In genomic region chr19:11496361-11496760, GRCm38 (mm10) we compare ENCODE assay signal across 35 mouse cellular contexts. TPM values are rescaled to one million over a fixed set of nuclear protein-coding genes. Genes with fewer than 3 reads are reported as not detected.
DNase-seq lines count a peak whose midpoint lies in the region; ATAC-seq and TF ChIP-seq lines count a peak whose summit lies in the region.
"Had no signal": no experiment of that assay in that cellular context is flagged by ENCODE, and none has a peak within 500 bp of the region (broad histone marks: within the 10 kb centered on the region; RNA-seq: fewer than 3 reads in every experiment).

No protein-coding gene starts in this region.

- no peak for DNase-seq in spleen, adult 2 months (ENCODE audit: low read depth in 1 of 2, low spot score in 2 of 2)
- no peak for DNase-seq in spleen, postnatal 14 days (ENCODE audit: low spot score in 2 of 2)
- DNase-seq in naive thymus-derived CD4-positive, alpha-beta T cell, adult 2 months (ENCODE audit: low read depth): peak; percentile 55
- no peak for DNase-seq in forebrain, postnatal 0 days
- DNase-seq: adrenal gland, adult 2 months; adrenal gland, postnatal 14 days; cerebellum, adult 11 months; cerebellum, adult 8-10 months; cerebellum, postnatal 10 days; cerebellum, postnatal 36 days; embryo, embryonic 11 days; gastrocnemius, adult 2 months; gastrocnemius, postnatal 25 days; heart, adult 18-20 months; heart, postnatal 10 days; heart, postnatal 36 days; kidney, adult 11 months had no signal

- peak overlapping the region; percentile 76 for H3K27ac ChIP-seq in spleen, adult 2 months (ENCODE audit: insufficient read depth, low read length)
- H3K27ac ChIP-seq in forebrain, postnatal 0 days (ENCODE audit: low read depth, low read length): no peak overlapping the region
- no peak overlapping the region for H3K27ac ChIP-seq in hindbrain, embryonic 13.5 days
- H3K27ac ChIP-seq: forebrain, embryonic 10.5 days; forebrain, embryonic 13.5 days; gastrocnemius, adult 2 months; heart, embryonic 15.5 days; hindbrain, embryonic 10.5 days; hindbrain, embryonic 14.5 days; hindbrain, postnatal 0 days; intestine, embryonic 15.5 days had no signal

- H3K9me3 ChIP-seq in forebrain, postnatal 0 days (ENCODE audit: low read length): no peaks in the 10 kb centered on the region
- no peaks in the 10 kb centered on the region for H3K9me3 ChIP-seq in hindbrain, embryonic 13.5 days
- H3K9me3 ChIP-seq: forebrain, embryonic 10.5 days; forebrain, embryonic 13.5 days; G1E; heart, embryonic 12.5 days; heart, embryonic 15.5 days; hindbrain, embryonic 10.5 days; intestine, embryonic 15.5 days had no signal

- WGBS in spleen, adult 2 months: 84% methylated on average over 6 of the region's 6 CpGs
- WGBS in forebrain, postnatal 0 days: 86% methylated on average over 6 of the region's 6 CpGs
- WGBS in hindbrain, embryonic 13.5 days: 89% methylated on average over 6 of the region's 6 CpGs

- TF ChIP-seq POLR2A in spleen, adult 2 months (IDR thresholded peaks at IDR 0.05; ENCODE audit: low read depth, low read length): no peak

- H3K4me1 ChIP-seq in spleen, adult 2 months (ENCODE audit: control insufficient read depth, insufficient read depth, insufficient read length): peaks cover 21% of the 10 kb centered on the region
- H3K4me1 ChIP-seq in forebrain, postnatal 0 days (ENCODE audit: insufficient read depth): no peaks in the 10 kb centered on the region
- H3K4me1 ChIP-seq in hindbrain, embryonic 13.5 days (replicated peaks): no peaks in the 10 kb centered on the region
- H3K4me1 ChIP-seq: forebrain, embryonic 10.5 days; forebrain, embryonic 13.5 days; heart, embryonic 12.5 days; heart, embryonic 15.5 days; hindbrain, embryonic 10.5 days; intestine, embryonic 15.5 days had no signal

- H3K4me2 ChIP-seq in forebrain, postnatal 0 days (ENCODE audit: low read depth): no peak overlapping the region
- H3K4me2 ChIP-seq in hindbrain, embryonic 13.5 days: no peak overlapping the region
- H3K4me2 ChIP-seq: forebrain, embryonic 13.5 days; heart, embryonic 12.5 days; heart, embryonic 15.5 days; hindbrain, embryonic 14.5 days; intestine, embryonic 15.5 days had no signal

- no peak overlapping the region for H3K4me3 ChIP-seq in spleen, adult 2 months (ENCODE audit: extremely low read depth, insufficient read depth, insufficient read length)
- H3K4me3 ChIP-seq in forebrain, postnatal 0 days (ENCODE audit: low read depth, low read length): no peak overlapping the region
- H3K4me3 ChIP-seq in hindbrain, embryonic 13.5 days: no peak overlapping the region
- H3K4me3 ChIP-seq: forebrain, embryonic 10.5 days; forebrain, embryonic 13.5 days; gastrocnemius, adult 2 months; heart, embryonic 12.5 days; heart, embryonic 15.5 days; hindbrain, embryonic 10.5 days; intestine, embryonic 15.5 days had no signal

- no peaks in the 10 kb centered on the region for H3K27me3 ChIP-seq in spleen, adult 2 months (ENCODE audit: control insufficient read depth, insufficient read depth, low read length)
- no peaks in the 10 kb centered on the region for H3K27me3 ChIP-seq in forebrain, postnatal 0 days (ENCODE audit: insufficient read depth, low read length)
- H3K27me3 ChIP-seq in hindbrain, embryonic 13.5 days: no peaks in the 10 kb centered on the region
- H3K27me3 ChIP-seq: forebrain, embryonic 13.5 days; heart, embryonic 12.5 days; heart, embryonic 15.5 days; intestine, embryonic 15.5 days had no signal

- TF ChIP-seq CTCF in spleen, adult 2 months (IDR thresholded peaks at IDR 0.05; ENCODE audit: extremely low read depth, insufficient read depth, insufficient read length, insufficient replicate concordance): no peak
- no peak for TF ChIP-seq CTCF in forebrain, postnatal 0 days (IDR thresholded peaks at IDR 0.05; ENCODE audit: low read depth)

- H3K36me3 ChIP-seq in spleen, adult 2 months (ENCODE audit: control insufficient read depth, insufficient read depth, low read length): peaks cover 1% of the 10 kb centered on the region; the same call in 1 of the 2 replicates
- no peaks in the 10 kb centered on the region for H3K36me3 ChIP-seq in forebrain, postnatal 0 days (ENCODE audit: insufficient read depth)
- H3K36me3 ChIP-seq in hindbrain, embryonic 13.5 days: no peaks in the 10 kb centered on the region
- H3K36me3 ChIP-seq: forebrain, embryonic 10.5 days; G1E; heart, embryonic 12.5 days; heart, embryonic 15.5 days; hindbrain, embryonic 10.5 days; intestine, embryonic 15.5 days had no signal

- no peak overlapping the region for H3K9ac ChIP-seq in forebrain, postnatal 0 days
- no peak overlapping the region for H3K9ac ChIP-seq in hindbrain, embryonic 13.5 days
- H3K9ac ChIP-seq: forebrain, embryonic 13.5 days; heart, embryonic 12.5 days; heart, embryonic 15.5 days; hindbrain, embryonic 14.5 days; intestine, embryonic 15.5 days had no signal

- peak; percentile 26 for ATAC-seq in activated CD4-positive, CD25-positive, alpha-beta regulatory T cell, adult 4 months
- ATAC-seq in forebrain, postnatal 0 days: no peak
- no peak for ATAC-seq in hindbrain, embryonic 13.5 days (ENCODE audit: low FRiP score)
- ATAC-seq: forebrain, embryonic 13.5 days; forebrain, embryonic 16.5 days; hindbrain, postnatal 0 days; intestine, embryonic 15.5 days; Patski had no signal

RNA-seq across cellular contexts. Expression of gene Gm8369, which starts 10.6 kb away (rescaled TPM):
- polyA plus RNA-seq in spleen, adult 2 months (2012; rRNA removed): 35.9 and 38.1 TPM in 2 replicates
- 100 to 1,000 TPM; 497 to 564 TPM for polyA plus RNA-seq in activated CD4-positive, CD25-positive, alpha-beta regulatory T cell, adult 4 months (2017; shearing (Covaris generic))
- total RNA-seq in forebrain, postnatal 0 days (2014; rRNA removed): 0.15 TPM in 1 of 2 replicates, not detected in the other
- 0.54 and 0.73 TPM in 2 replicates for polyA plus RNA-seq in forebrain, postnatal 0 days (2015; fragmentation: Nextera tagmentation; extraction: Ambion mirVana)
- not detected in 2 replicates for polyA plus RNA-seq in hindbrain, embryonic 13.5 days (2015; fragmentation: Nextera tagmentation; extraction: Ambion mirVana)
- total RNA-seq: adrenal gland, adult 2 months; adrenal gland, postnatal 4 days; gastrocnemius, adult 2 months; gastrocnemius, postnatal 25 days; hindbrain, postnatal 0 days had no signal
- polyA plus RNA-seq: adrenal gland, adult 2 months; embryonic facial prominence, embryonic 11.5 days; embryonic facial prominence, embryonic 14.5 days; forebrain, embryonic 10.5 days; forebrain, embryonic 13.5 days; forebrain, embryonic 16.5 days; G1E; heart, embryonic 12.5 days; heart, embryonic 15.5 days; hindbrain, embryonic 10.5 days; hindbrain, embryonic 14.5 days; hindbrain, postnatal 0 days; Patski had no signal

RNA-seq across cellular contexts. Expression of gene Ms4a6b, which starts 20.0 kb away (rescaled TPM):
- 27.9 and 34.8 TPM in 2 replicates for polyA plus RNA-seq in spleen, adult 2 months (2012; rRNA removed)
- polyA plus RNA-seq in activated CD4-positive, CD25-positive, alpha-beta regulatory T cell, adult 4 months (2017; shearing (Covaris generic)): 1,000 to 10,000 TPM; 1,243 to 1,295 TPM
- 2.2 and 5.9 TPM in 2 replicates for total RNA-seq in forebrain, postnatal 0 days (2014; rRNA removed)
- 2.0 and 3.3 TPM in 2 replicates for polyA plus RNA-seq in forebrain, postnatal 0 days (2015; fragmentation: Nextera tagmentation; extraction: Ambion mirVana)
- polyA plus RNA-seq in hindbrain, embryonic 13.5 days (2015; fragmentation: Nextera tagmentation; extraction: Ambion mirVana): 2.2 and 3.6 TPM in 2 replicates
- polyA plus RNA-seq: Patski had no signal

RNA-seq across cellular contexts. Expression of gene Ms4a6c, which starts 27.2 kb away (rescaled TPM):
- 8.9 and 12.2 TPM in 2 replicates for polyA plus RNA-seq in spleen, adult 2 months (2012; rRNA removed)
- 10 to 100 TPM; 12.5 to 13.3 TPM for polyA plus RNA-seq in activated CD4-positive, CD25-positive, alpha-beta regulatory T cell, adult 4 months (2017; shearing (Covaris generic))
- total RNA-seq in forebrain, postnatal 0 days (2014; rRNA removed): 2.5 and 5.9 TPM in 2 replicates
- 2.5 and 3.0 TPM in 2 replicates for polyA plus RNA-seq in forebrain, postnatal 0 days (2015; fragmentation: Nextera tagmentation; extraction: Ambion mirVana)
- polyA plus RNA-seq in hindbrain, embryonic 13.5 days (2015; fragmentation: Nextera tagmentation; extraction: Ambion mirVana): 2.6 and 3.7 TPM in 2 replicates
- polyA plus RNA-seq: Patski had no signal

RNA-seq across cellular contexts. Expression of gene Ms4a4d, which starts 40.2 kb away (rescaled TPM):
- polyA plus RNA-seq in spleen, adult 2 months (2012; rRNA removed): 8.6 and 10.2 TPM in 2 replicates
- 1 to 10 TPM; 4.1 to 4.9 TPM for polyA plus RNA-seq in activated CD4-positive, CD25-positive, alpha-beta regulatory T cell, adult 4 months (2017; shearing (Covaris generic))
- not detected in 2 replicates for total RNA-seq in forebrain, postnatal 0 days (2014; rRNA removed)
- polyA plus RNA-seq in forebrain, postnatal 0 days (2015; fragmentation: Nextera tagmentation; extraction: Ambion mirVana): not detected in 2 replicates
- polyA plus RNA-seq in hindbrain, embryonic 13.5 days (2015; fragmentation: Nextera tagmentation; extraction: Ambion mirVana): not detected in 2 replicates
- total RNA-seq: hindbrain, postnatal 0 days had no signal
- polyA plus RNA-seq: cortical plate, adult 2 months; forebrain, embryonic 13.5 days; forebrain, embryonic 16.5 days; frontal cortex, adult 2 months; G1E; hindbrain, embryonic 14.5 days; hindbrain, postnatal 0 days had no signal

RNA-seq across cellular contexts. Expression of gene Ms4a4b, which starts 53.0 kb away (rescaled TPM):
- 44.9 and 62.0 TPM in 2 replicates for polyA plus RNA-seq in spleen, adult 2 months (2012; rRNA removed)
- polyA plus RNA-seq in activated CD4-positive, CD25-positive, alpha-beta regulatory T cell, adult 4 months (2017; shearing (Covaris generic)): 1,000 to 10,000 TPM; 2,094 to 2,461 TPM
- total RNA-seq in forebrain, postnatal 0 days (2014; rRNA removed): not detected in 2 replicates
- not detected in 2 replicates for polyA plus RNA-seq in forebrain, postnatal 0 days (2015; fragmentation: Nextera tagmentation; extraction: Ambion mirVana)
- not detected in 2 replicates for polyA plus RNA-seq in hindbrain, embryonic 13.5 days (2015; fragmentation: Nextera tagmentation; extraction: Ambion mirVana)
- total RNA-seq: gastrocnemius, adult 2 months; hindbrain, postnatal 0 days had no signal
- polyA plus RNA-seq: embryonic facial prominence, embryonic 11.5 days; forebrain, embryonic 10.5 days; forebrain, embryonic 13.5 days; forebrain, embryonic 16.5 days; G1E; heart, embryonic 12.5 days; hindbrain, embryonic 10.5 days; hindbrain, embryonic 14.5 days; hindbrain, postnatal 0 days had no signal

Comparison
In these comparisons a context has a peak if more than half of its experiments do, and no peak if none do; other contexts are left out.
1. RNA of gene Gm8369, which starts 10.6 kb away (polyA plus RNA-seq): 497 to 564 TPM in activated CD4-positive, CD25-positive, alpha-beta regulatory T cell, adult 4 months and 35.9 to 38.1 TPM in spleen, adult 2 months; 0.54 to 0.73 TPM in forebrain, postnatal 0 days and not detected in hindbrain, embryonic 13.5 days; every median in the first group is over 10 times any median in the second.
2. RNA of gene Ms4a6b, which starts 20.0 kb away (polyA plus RNA-seq): 1,243 to 1,295 TPM in activated CD4-positive, CD25-positive, alpha-beta regulatory T cell, adult 4 months; 27.9 to 34.8 TPM in spleen, adult 2 months, 2.2 to 3.6 TPM in hindbrain, embryonic 13.5 days and 2.0 to 3.3 TPM in forebrain, postnatal 0 days; every median in the first group is over 10 times any median in the second.